Mouse (Mus musculus) limb, embryonic 12.5 days (tissue): ENCODE results near the gene Pvalb. TPM values are rescaled to one million over a fixed set of nuclear protein-coding genes. Genes with fewer than 3 reads are reported as not detected.

ENCODE experiments used
- ATAC-seq: fragments of 200-750 bp; cut with Nextera tagmentation; 2 replicates; pipeline ENCODE4 v1.8.0; 2017; ENCODE audit warnings: low read depth, moderate TSS enrichment; ENCODE audit not compliant: insufficient number of reproducible peaks, insufficient read depth, low FRiP score, low TSS enrichment
- H3K27ac ChIP-seq: fragments of 300-500 bp; sonication (generic); 2 replicates; pipeline ENCODE4 v1.5.1; 2016; ENCODE audit warnings: mild to moderate bottlenecking, moderate library complexity
- H3K27me3 ChIP-seq: fragments of 300-500 bp; sonication (generic); 2 replicates; pipeline ENCODE4 v1.6.1; 2016; ENCODE audit warnings: mild to moderate bottlenecking, moderate library complexity
- H3K36me3 ChIP-seq: fragments of 300-500 bp; sonication (generic); 2 replicates; pipeline ENCODE4 v1.6.1; 2016; ENCODE audit warnings: mild to moderate bottlenecking, moderate library complexity
- H3K4me1 ChIP-seq: fragments of 300-500 bp; sonication (generic); replicated peaks from 2 replicates; pipeline ENCODE4 v1.6.1; 2016
- H3K4me2 ChIP-seq: fragments of 300-500 bp; sonication (generic); 2 replicates; pipeline ENCODE4 v1.6.1; 2016; ENCODE audit warnings: mild to moderate bottlenecking, moderate library complexity
- H3K4me3 ChIP-seq: fragments of 300-500 bp; sonication (generic); replicated peaks from 2 replicates; pipeline ENCODE4 v1.5.1; 2016; ENCODE audit warnings: mild to moderate bottlenecking
- H3K9ac ChIP-seq: fragments of 300-500 bp; sonication (generic); replicated peaks from 2 replicates; pipeline ENCODE4 v1.6.1; 2016; ENCODE audit warnings: mild to moderate bottlenecking, moderate library complexity
- H3K9me3 ChIP-seq: fragments of 300-500 bp; sonication (generic); 2 replicates; pipeline ENCODE4 v1.6.1; 2016; ENCODE audit warnings: mild to moderate bottlenecking, moderate library complexity
- WGBS: fragments of 180-500 bp; shearing (Covaris S2); methylation state at CpG from one replicate; pipeline ENCODE4 v1.1.7; 2016; 5-methylcytosine and 5-hydroxymethylcytosine counted together
- polyA plus RNA-seq: library from polyadenylated mRNA; unstranded; fragments of >200 nt; fragmentation: Nextera tagmentation; extraction: Ambion mirVana; gene quantifications from 2 replicates; pipeline ENCODE4 v1.2.1, GENCODE M21; 2016

Gene Pvalb
- polyA plus RNA-seq, 1 experiment from 2014 or later: not detected

DNA sequence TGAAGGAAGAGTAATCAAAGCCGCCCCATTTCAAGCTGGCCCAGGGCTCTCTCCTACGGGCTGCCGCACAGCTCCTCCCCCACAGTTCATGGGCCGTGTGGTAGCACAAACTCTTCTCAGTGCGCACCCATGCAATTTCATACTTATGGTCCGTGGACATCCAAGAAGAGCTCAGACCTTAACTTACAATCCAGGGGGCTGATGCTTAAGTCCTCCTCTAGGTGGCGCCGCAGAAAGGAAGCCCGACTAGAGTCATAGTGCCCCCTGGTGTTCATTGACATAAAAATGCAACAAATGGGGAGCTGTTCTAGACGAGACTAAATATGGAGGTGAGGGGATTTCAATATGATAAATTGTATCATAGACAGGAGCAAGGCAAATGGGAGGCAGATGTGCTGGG, 33.3 kb upstream of the Pvalb start:
- no peak overlapping the region for H3K9ac ChIP-seq
- no peak overlapping the region for H3K4me3 ChIP-seq
- no peaks in the 10 kb centered on the region; the same call in 1 of the 2 replicates for H3K4me1 ChIP-seq
- no peaks in the 10 kb centered on the region for H3K9me3 ChIP-seq
- no peak overlapping the region for H3K4me2 ChIP-seq
- H3K36me3 ChIP-seq: no peaks in the 10 kb centered on the region
- peaks cover 8% of the 10 kb centered on the region; the same call in 1 of the 2 replicates for H3K27me3 ChIP-seq
- no peak for ATAC-seq
- no peak overlapping the region for H3K27ac ChIP-seq
- 31% methylated on average over 10 of the region's 10 CpGs for WGBS

DNA sequence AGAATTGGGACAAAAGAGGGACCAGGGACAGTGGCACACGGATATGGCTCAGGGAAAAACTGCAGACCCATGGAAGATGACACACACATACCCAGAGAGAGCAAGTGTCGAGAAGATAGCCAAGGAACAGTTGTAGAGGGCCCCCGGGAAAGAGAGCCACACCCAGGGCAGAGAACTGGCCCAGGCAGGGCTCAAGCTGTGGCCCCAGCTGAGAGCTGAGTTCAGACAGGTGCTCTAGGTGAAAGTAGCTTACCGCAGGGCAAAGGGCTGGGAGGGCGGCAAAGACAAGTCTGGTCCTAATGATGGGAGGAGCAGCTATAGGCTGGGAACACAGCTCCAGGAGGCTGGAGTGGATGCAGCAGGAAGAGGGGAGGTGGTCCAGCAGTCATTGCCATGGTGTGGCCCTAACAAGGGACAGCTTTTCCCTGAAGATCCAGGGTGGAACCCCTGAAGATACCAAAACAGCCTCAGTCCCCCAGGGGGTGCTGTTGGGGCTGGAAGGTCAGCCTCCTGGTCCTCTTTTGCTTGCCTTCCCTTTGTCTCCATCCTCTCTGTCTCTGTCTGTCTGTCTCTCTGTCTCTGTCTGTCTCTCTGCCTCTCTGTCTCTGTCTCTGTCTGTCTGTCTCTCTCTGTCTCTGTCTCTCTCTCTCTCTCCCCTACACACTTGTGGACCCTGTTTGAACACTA, 28.8 kb upstream of the Pvalb start:
- Histone ChIP-seq H3K27me3 (peaks cover 8% of the 10 kb centered on the region; the same call in 1 of the 2 replicates), H3K4me1 (no peaks in the 10 kb centered on the region), H3K4me3 (no peak overlapping the region), H3K9me3 (no peaks in the 10 kb centered on the region), H3K9ac (no peak overlapping the region), H3K36me3 (no peaks in the 10 kb centered on the region), H3K27ac (no peak overlapping the region), H3K4me2 (no peak overlapping the region)
- no peak for ATAC-seq
- WGBS: 70% methylated on average over 5 of the region's 5 CpGs

DNA sequence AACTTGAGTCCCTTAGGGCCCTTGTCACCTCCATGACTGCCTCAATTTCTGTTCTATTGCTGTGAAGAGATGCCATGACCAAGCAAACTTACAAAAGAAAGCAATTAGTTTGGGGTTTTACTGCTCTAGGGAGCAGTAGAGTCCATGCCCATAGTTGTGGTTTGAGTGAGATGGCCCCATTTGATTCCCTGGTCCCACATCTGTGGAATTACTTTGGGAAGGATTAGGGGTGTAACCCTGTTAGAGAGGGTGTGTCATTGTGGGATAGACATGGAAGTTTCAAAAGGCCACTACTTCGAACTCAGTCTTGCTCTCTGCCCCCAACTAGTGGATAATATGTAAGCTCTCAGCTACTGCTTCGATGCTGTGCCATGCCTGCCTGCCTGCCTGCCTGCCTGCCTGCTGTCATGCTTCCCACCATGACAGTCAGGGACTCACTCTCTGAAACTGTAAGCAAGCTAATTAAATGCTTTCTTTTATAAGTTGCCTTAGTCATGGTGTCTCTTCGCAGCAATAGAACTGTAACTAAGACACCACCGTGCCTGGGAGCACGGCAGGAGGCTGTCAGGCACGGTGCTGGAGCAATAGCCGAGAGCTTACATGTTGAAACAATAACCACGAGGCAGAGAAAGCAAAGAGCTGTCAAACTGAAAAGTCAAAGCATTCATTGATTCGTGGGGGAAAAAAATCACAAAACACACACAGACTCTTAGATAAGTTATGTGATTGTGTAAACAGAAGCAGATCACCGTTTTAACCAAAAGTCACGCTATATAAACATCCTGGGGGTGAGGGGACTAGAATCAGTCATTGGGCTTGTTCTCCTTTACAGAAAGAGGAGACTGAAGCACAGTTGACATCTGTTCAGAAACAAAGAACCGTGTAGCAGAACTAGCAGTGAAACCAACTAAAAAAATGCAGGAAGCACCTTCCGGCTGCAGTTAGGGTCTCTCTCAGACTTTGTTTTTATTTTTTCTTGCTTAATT, 25.4 kb upstream of the Pvalb start:
- no peaks in the 10 kb centered on the region for H3K4me1 ChIP-seq
- ATAC-seq: no peak
- H3K27me3 ChIP-seq: no peaks in the 10 kb centered on the region
- H3K36me3 ChIP-seq: no peaks in the 10 kb centered on the region
- H3K4me3 ChIP-seq: no peak overlapping the region
- no peaks in the 10 kb centered on the region for H3K9me3 ChIP-seq
- H3K9ac ChIP-seq: no peak overlapping the region
- H3K4me2 ChIP-seq: no peak overlapping the region
- 63% methylated on average over 13 of the region's 13 CpGs for WGBS
- no peak overlapping the region for H3K27ac ChIP-seq

DNA sequence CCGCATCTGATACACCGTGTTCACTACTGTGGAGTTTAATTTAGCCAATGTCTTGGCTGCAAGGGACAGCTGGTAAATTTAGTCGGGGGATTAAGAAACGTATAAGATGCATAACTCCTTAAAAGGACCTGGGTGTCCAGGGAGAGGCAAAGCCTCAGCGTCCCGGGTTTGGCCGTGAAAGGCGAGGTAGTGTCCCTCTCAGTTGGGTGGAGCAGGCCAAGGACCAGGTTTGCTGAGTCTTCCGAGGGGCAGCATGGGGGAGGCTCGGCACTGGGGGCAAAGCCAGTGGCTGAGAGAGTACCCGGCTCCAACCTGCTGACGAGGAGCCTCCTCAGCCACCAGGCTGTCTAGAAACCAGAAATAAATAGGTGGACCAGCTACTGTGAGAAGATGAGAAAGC, 21.6 kb upstream of the Pvalb start:
- Histone ChIP-seq H3K4me3 (no peak overlapping the region), H3K9ac (no peak overlapping the region), H3K9me3 (no peaks in the 10 kb centered on the region), H3K27me3 (no peaks in the 10 kb centered on the region), H3K4me2 (no peak overlapping the region), H3K27ac (no peak overlapping the region), H3K4me1 (no peaks in the 10 kb centered on the region), H3K36me3 (no peaks in the 10 kb centered on the region)
- 82% methylated on average over 12 of the region's 12 CpGs for WGBS
- ATAC-seq: no peak

DNA sequence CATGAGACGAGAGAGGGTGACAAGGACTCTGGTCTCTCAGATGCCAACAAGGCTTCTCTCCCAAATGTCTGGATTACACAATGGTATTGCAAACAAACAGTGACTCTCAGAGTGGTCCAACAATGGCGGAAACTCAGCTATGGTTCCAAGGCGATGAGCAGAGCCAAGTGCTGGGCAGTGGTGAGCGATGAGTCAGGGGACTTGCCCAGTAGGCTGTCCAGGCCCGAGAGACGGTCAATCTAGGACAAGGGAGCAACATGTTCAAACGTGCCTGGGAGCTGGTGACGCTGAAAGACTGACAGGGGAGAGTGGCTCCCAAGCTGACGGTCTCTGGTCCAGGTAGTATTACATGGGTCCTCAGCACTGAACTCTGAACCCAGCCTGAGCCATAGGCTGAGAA, 9.1 kb upstream of the Pvalb start:
- H3K4me3 ChIP-seq: no peak overlapping the region
- H3K4me2 ChIP-seq: no peak overlapping the region
- WGBS: 77% methylated on average over 9 of the region's 9 CpGs
- ATAC-seq: no peak
- H3K36me3 ChIP-seq: no peaks in the 10 kb centered on the region
- H3K4me1 ChIP-seq: no peaks in the 10 kb centered on the region
- H3K27me3 ChIP-seq: no peaks in the 10 kb centered on the region
- H3K27ac ChIP-seq: no peak overlapping the region
- H3K9ac ChIP-seq: no peak overlapping the region
- 0 out of 2 replicates have a peak, but pooled peaks cover under 1% of the 10 kb centered on the region for H3K9me3 ChIP-seq

DNA sequence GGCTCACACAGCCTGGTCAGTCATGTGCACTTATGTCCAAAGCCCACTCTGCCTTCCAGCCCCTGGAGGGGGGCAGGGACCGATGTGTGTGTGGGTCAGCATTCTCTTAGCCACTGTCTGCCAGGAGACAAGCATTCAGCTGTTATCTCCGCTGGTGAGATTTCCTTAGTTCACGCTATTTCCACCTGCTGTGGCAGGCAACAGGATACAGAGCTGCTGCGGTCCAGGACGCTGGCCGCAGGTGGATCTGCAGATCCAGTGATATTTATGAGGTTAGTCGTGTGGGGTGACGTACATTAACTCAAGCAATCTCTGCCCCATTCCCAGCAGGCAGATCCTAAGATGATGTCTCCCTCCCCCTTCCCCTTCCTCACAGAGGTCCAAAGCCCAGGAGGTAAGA, 5.2 kb upstream of the Pvalb start:
- 79% methylated on average over 8 of the region's 8 CpGs for WGBS
- no peak overlapping the region for H3K4me2 ChIP-seq
- H3K4me3 ChIP-seq: no peak overlapping the region
- no peak for ATAC-seq
- no peaks in the 10 kb centered on the region for H3K36me3 ChIP-seq
- H3K9me3 ChIP-seq: peaks cover 9% of the 10 kb centered on the region
- H3K27me3 ChIP-seq: peaks cover 4% of the 10 kb centered on the region
- H3K9ac ChIP-seq: no peak overlapping the region
- no peaks in the 10 kb centered on the region for H3K4me1 ChIP-seq
- no peak overlapping the region for H3K27ac ChIP-seq

DNA sequence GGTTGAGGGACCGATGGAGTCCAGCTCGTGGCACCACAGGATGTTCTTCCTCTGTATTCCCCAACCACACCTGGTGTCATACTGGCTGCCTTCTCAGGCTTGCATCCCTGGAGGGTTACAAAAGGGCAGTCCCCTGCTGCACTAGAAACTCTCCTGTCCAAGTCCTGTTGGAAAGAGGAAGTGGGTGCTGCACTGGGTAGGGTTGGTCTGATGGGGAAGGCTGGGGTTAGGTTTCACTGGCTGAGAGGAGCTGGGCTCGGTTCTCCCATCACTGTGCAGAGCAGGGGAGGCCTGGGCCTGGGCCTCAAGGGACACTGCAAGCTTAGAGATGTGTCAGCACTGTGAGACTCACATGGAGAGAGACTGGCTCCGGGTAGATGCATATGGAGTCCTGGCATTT, 4.0 kb upstream of the Pvalb start:
- Histone ChIP-seq H3K4me1 (no peaks in the 10 kb centered on the region), H3K9me3 (peaks cover 9% of the 10 kb centered on the region), H3K4me3 (no peak overlapping the region), H3K9ac (no peak overlapping the region), H3K4me2 (no peak overlapping the region), H3K27me3 (peaks cover 15% of the 10 kb centered on the region), H3K36me3 (no peaks in the 10 kb centered on the region), H3K27ac (no peak overlapping the region)
- 76% methylated on average over 4 of the region's 4 CpGs for WGBS
- no peak for ATAC-seq

DNA sequence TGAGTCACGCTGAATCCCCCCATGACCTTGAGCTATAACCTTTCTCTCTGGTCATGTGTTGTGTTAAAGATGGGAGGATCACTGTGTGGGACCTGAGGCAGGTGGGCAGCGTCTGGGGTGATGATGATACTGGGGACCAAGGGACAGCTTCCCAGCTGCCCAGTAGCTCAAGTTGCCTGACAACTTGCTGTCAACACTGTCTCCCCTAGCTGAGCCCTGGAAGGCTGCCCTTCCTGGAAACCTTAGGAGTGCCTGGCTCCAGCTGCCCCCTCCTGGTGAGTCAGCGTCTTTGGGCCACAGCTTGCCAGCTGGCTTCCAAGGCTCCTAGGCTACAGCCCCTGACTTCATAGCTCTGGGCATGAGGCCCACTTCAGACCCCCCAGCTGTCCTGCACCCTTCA, 1.0 kb downstream of the Pvalb start:
- H3K4me1 ChIP-seq: peaks cover 8% of the 10 kb centered on the region; the same call in 1 of the 2 replicates
- WGBS: 46% methylated on average over 3 of the region's 3 CpGs
- no peak overlapping the region for H3K9ac ChIP-seq
- peaks cover 64% of the 10 kb centered on the region for H3K27me3 ChIP-seq
- no peak for ATAC-seq
- H3K9me3 ChIP-seq: peaks cover 8% of the 10 kb centered on the region
- H3K36me3 ChIP-seq: no peaks in the 10 kb centered on the region
- no peak overlapping the region for H3K4me3 ChIP-seq
- H3K27ac ChIP-seq: no peak overlapping the region
- no peak overlapping the region for H3K4me2 ChIP-seq

DNA sequence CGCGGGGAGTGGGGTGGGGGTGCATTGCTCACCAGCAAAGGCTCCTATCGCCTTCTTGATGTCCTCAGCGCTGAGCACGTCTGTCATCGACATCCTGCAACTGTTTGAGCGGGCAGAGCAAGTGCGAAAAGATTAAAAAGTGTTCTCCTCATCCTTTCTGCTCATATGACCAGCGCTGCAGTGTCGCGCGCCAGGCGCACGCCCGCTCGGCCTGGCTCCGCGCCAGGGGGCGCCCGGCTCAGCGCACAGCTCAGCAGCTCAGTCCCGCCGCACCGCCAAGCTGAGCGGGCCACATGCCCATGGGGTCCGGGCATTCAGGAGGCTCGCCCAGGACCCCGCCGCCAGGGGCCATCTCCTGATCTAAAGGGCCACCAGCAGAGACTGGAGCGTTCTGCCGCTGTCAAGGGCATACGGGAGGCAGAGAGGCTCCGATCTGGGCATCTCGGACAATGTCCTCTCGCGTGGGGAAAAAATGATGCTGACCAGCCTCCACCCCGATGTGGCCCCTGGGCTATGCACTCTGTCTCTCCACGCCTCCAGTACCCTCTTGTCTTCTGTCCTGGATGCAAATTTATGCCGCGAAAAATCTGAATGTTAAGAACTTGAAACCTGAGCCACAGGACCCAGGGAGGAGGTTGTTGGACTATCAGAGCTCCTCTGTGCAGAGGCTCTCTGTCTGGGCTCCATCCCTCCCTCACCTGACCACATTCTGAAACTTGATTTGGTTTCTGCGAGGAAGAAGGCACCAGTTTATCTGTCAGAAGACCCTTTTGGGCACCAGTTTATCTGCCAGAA, 1.9 kb downstream of the Pvalb start:
- H3K27ac ChIP-seq: no peak overlapping the region
- H3K9ac ChIP-seq: peak overlapping the region; percentile 23
- H3K4me1 ChIP-seq: peaks cover 8% of the 10 kb centered on the region; the same call in 1 of the 2 replicates
- H3K36me3 ChIP-seq: no peaks in the 10 kb centered on the region
- peaks cover 72% of the 10 kb centered on the region for H3K27me3 ChIP-seq
- H3K9me3 ChIP-seq: no peaks in the 10 kb centered on the region
- ATAC-seq: no peak
- H3K4me2 ChIP-seq: peak overlapping the region; percentile 53
- peak overlapping the region; percentile 27 for H3K4me3 ChIP-seq
- WGBS: 3% methylated on average over 41 of the region's 41 CpGs

DNA sequence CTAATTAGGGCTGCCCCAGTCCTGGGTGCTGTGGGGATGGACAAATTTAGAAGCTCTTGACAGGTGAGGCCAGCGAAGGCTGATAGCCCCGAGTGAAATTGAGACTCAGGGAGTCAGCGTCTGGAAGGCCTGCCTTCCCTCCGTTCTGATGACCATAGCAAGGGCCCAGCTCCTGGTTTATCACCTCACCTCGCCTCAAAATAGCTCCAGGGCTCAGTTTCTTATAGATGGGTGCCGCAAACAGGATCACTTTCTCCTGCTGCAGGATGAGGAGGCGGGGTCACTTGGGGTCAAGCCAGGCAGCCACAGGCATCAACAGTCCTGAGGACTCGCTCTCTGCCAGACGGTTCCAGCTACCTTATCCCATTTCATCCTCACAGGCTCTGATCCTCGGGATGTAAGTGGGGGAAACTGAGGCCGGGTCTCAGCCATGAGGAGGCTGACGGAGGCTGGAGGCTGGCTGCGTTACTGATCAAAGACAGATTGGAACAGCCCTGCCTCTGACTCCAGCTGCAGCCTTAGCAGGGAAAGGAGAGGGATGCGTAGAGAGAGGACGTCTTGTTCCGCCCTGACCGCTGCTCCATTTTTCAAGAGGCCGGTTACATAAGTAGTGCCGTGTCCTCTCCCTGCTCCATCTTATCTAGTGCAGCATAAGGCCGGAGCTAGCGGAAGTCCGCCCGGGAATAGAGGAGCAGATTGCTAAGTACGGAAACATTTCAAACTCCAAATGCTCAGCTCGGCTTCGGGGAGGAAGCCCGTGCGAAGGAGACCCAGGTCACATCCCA, 10.9 kb downstream of the Pvalb start:
- no peak overlapping the region for H3K27ac ChIP-seq
- H3K4me1 ChIP-seq: no peaks in the 10 kb centered on the region
- peaks cover 22% of the 10 kb centered on the region; the same call in 1 of the 2 replicates for H3K27me3 ChIP-seq
- H3K36me3 ChIP-seq: no peaks in the 10 kb centered on the region
- H3K9ac ChIP-seq: no peak overlapping the region
- H3K9me3 ChIP-seq: no peaks in the 10 kb centered on the region
- H3K4me2 ChIP-seq: no peak overlapping the region
- no peak overlapping the region for H3K4me3 ChIP-seq
- ATAC-seq: no peak
- WGBS: 70% methylated on average over 28 of the region's 28 CpGs
